Mouse (Mus musculus): ENCODE measurements around the gene Tmem240. TPM values are rescaled to one million over a fixed set of nuclear protein-coding genes. Genes with fewer than 3 reads are reported as not detected.
"Not testable (repeated sequence)": the region's sequence is repeated elsewhere in the genome, so short reads cannot be mapped to it uniquely, and the experiment has no call there.

Gene Tmem240
- polyA plus RNA-seq, 1 experiment from 2014 or later: 0.79 TPM

- DNase-seq (ENCODE audit: low spot score): no peak
- Histone ChIP-seq H3K27ac (no peak overlapping the region), H3K9me3 (replicated peaks) (no peaks in the 10 kb centered on the region), H3K36me3 (peaks cover 86% of the 10 kb centered on the region), H3K4me3 (no peak overlapping the region), H3K4me1 (peaks cover 23% of the 10 kb centered on the region), H3K27me3 (ENCODE audit: low read depth, poor library complexity, severe bottlenecking) (no peaks in the 10 kb centered on the region)
- WGBS: 84% methylated on average over 37 of the region's 37 CpGs
Observed at GRCm38 (mm10) chr4:155739741-155740636, 5.4 kb downstream of the Tmem240 start.

- not testable (repeated sequence) for H3K4me3 ChIP-seq; H3K27ac ChIP-seq; H3K27me3 ChIP-seq (ENCODE audit: low read depth, poor library complexity, severe bottlenecking); H3K9me3 ChIP-seq (replicated peaks); DNase-seq (ENCODE audit: low spot score)
- H3K36me3 ChIP-seq: peaks cover 93% of the 10 kb centered on the region
- peaks cover 18% of the 10 kb centered on the region for H3K4me1 ChIP-seq
- WGBS: 90% methylated on average over 10 of the region's 10 CpGs
Observed at GRCm38 (mm10) chr4:155740681-155741080, 6.1 kb downstream of the Tmem240 start.

GRCm38 (mm10) chr4:155742684-155743083 lies 8.1 kb downstream of the Tmem240 start:
- Histone ChIP-seq H3K27me3 (ENCODE audit: low read depth, poor library complexity, severe bottlenecking) (no peaks in the 10 kb centered on the region), H3K27ac (no peak overlapping the region), H3K4me3 (no peak overlapping the region), H3K4me1 (peaks cover 9% of the 10 kb centered on the region), H3K9me3 (replicated peaks) (no peaks in the 10 kb centered on the region), H3K36me3 (peaks cover 99% of the 10 kb centered on the region)
- 92% methylated on average over 5 of the region's 5 CpGs for WGBS
- DNase-seq (ENCODE audit: low spot score): no peak

- no peak for DNase-seq (ENCODE audit: low spot score)
- 94% methylated on average over 8 of the region's 8 CpGs for WGBS
- H3K27ac ChIP-seq: no peak overlapping the region
- peaks cover 99% of the 10 kb centered on the region for H3K36me3 ChIP-seq
- no peaks in the 10 kb centered on the region for H3K27me3 ChIP-seq (ENCODE audit: low read depth, poor library complexity, severe bottlenecking)
- H3K4me3 ChIP-seq: no peak overlapping the region
- no peaks in the 10 kb centered on the region for H3K4me1 ChIP-seq
- H3K9me3 ChIP-seq (replicated peaks): no peaks in the 10 kb centered on the region
Observed at GRCm38 (mm10) chr4:155744474-155744873, 9.9 kb downstream of the Tmem240 start.

- Histone ChIP-seq H3K9me3 (replicated peaks) (no peaks in the 10 kb centered on the region), H3K27ac (no peak overlapping the region), H3K27me3 (ENCODE audit: low read depth, poor library complexity, severe bottlenecking) (no peaks in the 10 kb centered on the region), H3K36me3 (peaks cover 99% of the 10 kb centered on the region), H3K4me1 (no peaks in the 10 kb centered on the region), H3K4me3 (no peak overlapping the region)
- no peak for DNase-seq (ENCODE audit: low spot score)
- WGBS: 95% methylated on average over 5 of the region's 5 CpGs
Observed at GRCm38 (mm10) chr4:155745136-155745535, 10.5 kb downstream of the Tmem240 start.

- no peak for DNase-seq (ENCODE audit: low spot score)
- no peak overlapping the region for H3K4me3 ChIP-seq
- no peaks in the 10 kb centered on the region for H3K27me3 ChIP-seq (ENCODE audit: low read depth, poor library complexity, severe bottlenecking)
- 92% methylated on average over 8 of the region's 8 CpGs for WGBS
- no peaks in the 10 kb centered on the region for H3K9me3 ChIP-seq (replicated peaks)
- H3K36me3 ChIP-seq: peaks cover 99% of the 10 kb centered on the region
- no peak overlapping the region for H3K27ac ChIP-seq
- no peaks in the 10 kb centered on the region for H3K4me1 ChIP-seq
Observed at GRCm38 (mm10) chr4:155746036-155746548, 11.5 kb downstream of the Tmem240 start.

GRCm38 (mm10) chr4:155746575-155747490 lies 12.2 kb downstream of the Tmem240 start:
- Histone ChIP-seq H3K9me3 (replicated peaks) (no peaks in the 10 kb centered on the region), H3K36me3 (peaks cover 99% of the 10 kb centered on the region), H3K27me3 (ENCODE audit: low read depth, poor library complexity, severe bottlenecking) (no peaks in the 10 kb centered on the region), H3K27ac (no peak overlapping the region), H3K4me1 (no peaks in the 10 kb centered on the region), H3K4me3 (no peak overlapping the region)
- no peak for DNase-seq (ENCODE audit: low spot score)
- WGBS: 91% methylated on average over 17 of the region's 17 CpGs

GRCm38 (mm10) chr4:155757011-155757410 lies 22.4 kb downstream of the Tmem240 start:
- WGBS: 95% methylated on average over 12 of the region's 12 CpGs
- Histone ChIP-seq H3K27ac (no peak overlapping the region), H3K9me3 (replicated peaks) (no peaks in the 10 kb centered on the region), H3K4me3 (no peak overlapping the region), H3K4me1 (peaks cover 28% of the 10 kb centered on the region), H3K36me3 (peaks cover 64% of the 10 kb centered on the region), H3K27me3 (ENCODE audit: low read depth, poor library complexity, severe bottlenecking) (no peaks in the 10 kb centered on the region)
- no peak for DNase-seq (ENCODE audit: low spot score)

GRCm38 (mm10) chr4:155759862-155760612 lies 25.4 kb downstream of the Tmem240 start:
- H3K4me3 ChIP-seq: peak overlapping the region; percentile 85
- peak overlapping the region; percentile 83 for H3K27ac ChIP-seq
- DNase-seq (ENCODE audit: low spot score): no peak
- 7% methylated on average over 10 of the region's 10 CpGs for WGBS
- H3K4me1 ChIP-seq: peaks cover 32% of the 10 kb centered on the region
- peaks cover 36% of the 10 kb centered on the region for H3K36me3 ChIP-seq
- no peaks in the 10 kb centered on the region for H3K9me3 ChIP-seq (replicated peaks)
- H3K27me3 ChIP-seq (ENCODE audit: low read depth, poor library complexity, severe bottlenecking): no peaks in the 10 kb centered on the region

- peak; percentile 98 for DNase-seq (ENCODE audit: low spot score)
- peak within 1 kb of the TSS; percentile 83 for H3K27ac ChIP-seq
- H3K36me3 ChIP-seq: peaks cover 29% of the 10 kb centered on the region
- no peaks in the 10 kb centered on the region for H3K27me3 ChIP-seq (ENCODE audit: low read depth, poor library complexity, severe bottlenecking)
- no peaks in the 10 kb centered on the region for H3K9me3 ChIP-seq (replicated peaks)
- WGBS: under 1% methylated on average over 68 of the region's 68 CpGs
- peak within 1 kb of the TSS; percentile 85 for H3K4me3 ChIP-seq
- peaks cover 32% of the 10 kb centered on the region for H3K4me1 ChIP-seq
Observed at GRCm38 (mm10) chr4:155760613-155761355, 26.2 kb downstream of the Tmem240 start, which contains the start of gene Atad3a. Gene Atad3a (minus strand): TSS chr4:155761093.

GRCm38 (mm10) chr4:155761356-155762099 lies 26.9 kb downstream of the Tmem240 start:
- peaks cover 32% of the 10 kb centered on the region for H3K4me1 ChIP-seq

More at GRCm38 (mm10) chr4:155761356-155762099, 26.9 kb downstream of the Tmem240 start:
- no peak for DNase-seq (ENCODE audit: low spot score)
- Histone ChIP-seq H3K27ac (peak overlapping the region; percentile 83), H3K9me3 (replicated peaks) (no peaks in the 10 kb centered on the region), H3K4me3 (peak overlapping the region; percentile 85), H3K27me3 (ENCODE audit: low read depth, poor library complexity, severe bottlenecking) (no peaks in the 10 kb centered on the region), H3K36me3 (peaks cover 21% of the 10 kb centered on the region)
- WGBS: 3% methylated on average over 28 of the region's 28 CpGs
